Mouse (Mus musculus): ENCODE measurements around the gene Zdhhc22.

GRCm38 (mm10) chr12:86947681-86948401 lies 42.4 kb downstream of the Zdhhc22 start:
- TF ChIP-seq CTCF (IDR thresholded peaks at IDR 0.05; ENCODE audit: insufficient read depth, low read depth, low read length) (no peak), POLR2A (IDR thresholded peaks at IDR 0.05; ENCODE audit: insufficient read depth, low read depth, low read length) (no peak)

Measured in olfactory bulb, adult 2 months (tissue).